Mouse (Mus musculus) CD8-positive naive resting alpha-beta T cell, adult 2 months (primary cell): ENCODE results near the gene Tuba4a.

ENCODE experiments used
- DNase-seq, 2 experiments: peaks; one replicate each; pipeline ENCODE4 v3.0.0; 2022; ENCODE audit warnings: low read depth in 2 of 2, low spot score in 2 of 2

The Tuba4a gene

DNA sequence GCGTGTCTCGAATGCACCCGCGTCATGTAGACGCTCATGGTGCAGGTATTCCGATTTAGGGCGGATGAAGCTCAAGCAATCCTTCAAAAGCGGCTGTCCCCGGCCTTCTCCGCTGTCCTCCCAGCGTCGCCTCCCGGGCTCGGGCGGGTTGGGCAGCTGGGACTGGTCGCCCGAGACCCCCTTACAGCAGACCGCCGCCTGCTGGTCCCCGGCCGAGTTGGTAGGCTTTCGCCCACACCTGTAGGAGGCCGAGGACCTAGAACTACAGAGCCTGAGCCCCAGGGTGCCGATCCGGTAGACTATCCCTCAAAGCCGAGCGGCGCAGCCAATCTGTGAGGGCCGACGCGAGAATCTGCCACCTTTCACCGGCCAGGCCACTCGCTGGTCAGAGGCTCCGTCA, at the start of gene Tuba4a:
Tuba4a (minus strand) TSS at position 335 of the 400 bp plus-strand sequence.
- DNase-seq, result no peak

DNA sequence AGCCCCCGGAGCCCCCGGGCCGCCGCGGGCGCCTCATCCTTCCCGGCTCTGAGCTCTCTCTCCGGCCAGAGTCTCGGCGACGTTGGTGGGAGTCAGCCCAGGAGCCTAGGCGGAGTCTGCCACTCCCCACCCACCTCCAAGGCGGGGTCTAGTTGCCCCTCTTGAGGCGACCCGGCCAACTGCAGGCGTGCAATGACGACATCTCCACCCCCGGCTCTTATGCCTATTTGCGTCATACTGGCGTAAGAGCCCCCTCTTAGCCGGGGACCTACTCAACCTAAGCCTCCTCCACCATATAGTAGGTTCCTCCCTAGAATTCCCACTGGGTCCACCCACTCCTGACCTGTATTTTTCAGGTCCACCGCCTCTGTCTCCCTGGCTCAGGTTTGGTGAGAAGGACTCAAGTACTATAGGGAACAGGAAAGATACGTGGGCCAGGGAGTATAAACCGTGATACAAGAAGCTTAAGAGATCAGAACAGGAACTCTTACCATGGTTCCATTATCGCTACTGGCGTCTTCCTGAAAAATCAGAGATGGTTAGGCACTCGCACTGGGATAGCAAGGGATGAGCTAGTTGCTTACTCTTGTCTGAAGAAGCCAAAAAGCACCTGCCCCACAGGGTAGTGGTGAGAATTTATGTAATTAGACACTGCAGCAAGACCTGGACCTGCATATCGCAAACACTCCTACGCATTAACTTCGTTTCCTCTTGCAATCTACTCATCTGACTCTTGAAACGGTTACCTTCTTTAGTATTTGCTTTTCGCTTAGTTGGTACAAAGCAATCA, 44.6 kb upstream of the Tuba4a start, which contains the start of gene Ptprn:
Ptprn (minus strand) TSS at position 412 of the 790 bp plus-strand sequence.
- DNase-seq, result no peak

DNA sequence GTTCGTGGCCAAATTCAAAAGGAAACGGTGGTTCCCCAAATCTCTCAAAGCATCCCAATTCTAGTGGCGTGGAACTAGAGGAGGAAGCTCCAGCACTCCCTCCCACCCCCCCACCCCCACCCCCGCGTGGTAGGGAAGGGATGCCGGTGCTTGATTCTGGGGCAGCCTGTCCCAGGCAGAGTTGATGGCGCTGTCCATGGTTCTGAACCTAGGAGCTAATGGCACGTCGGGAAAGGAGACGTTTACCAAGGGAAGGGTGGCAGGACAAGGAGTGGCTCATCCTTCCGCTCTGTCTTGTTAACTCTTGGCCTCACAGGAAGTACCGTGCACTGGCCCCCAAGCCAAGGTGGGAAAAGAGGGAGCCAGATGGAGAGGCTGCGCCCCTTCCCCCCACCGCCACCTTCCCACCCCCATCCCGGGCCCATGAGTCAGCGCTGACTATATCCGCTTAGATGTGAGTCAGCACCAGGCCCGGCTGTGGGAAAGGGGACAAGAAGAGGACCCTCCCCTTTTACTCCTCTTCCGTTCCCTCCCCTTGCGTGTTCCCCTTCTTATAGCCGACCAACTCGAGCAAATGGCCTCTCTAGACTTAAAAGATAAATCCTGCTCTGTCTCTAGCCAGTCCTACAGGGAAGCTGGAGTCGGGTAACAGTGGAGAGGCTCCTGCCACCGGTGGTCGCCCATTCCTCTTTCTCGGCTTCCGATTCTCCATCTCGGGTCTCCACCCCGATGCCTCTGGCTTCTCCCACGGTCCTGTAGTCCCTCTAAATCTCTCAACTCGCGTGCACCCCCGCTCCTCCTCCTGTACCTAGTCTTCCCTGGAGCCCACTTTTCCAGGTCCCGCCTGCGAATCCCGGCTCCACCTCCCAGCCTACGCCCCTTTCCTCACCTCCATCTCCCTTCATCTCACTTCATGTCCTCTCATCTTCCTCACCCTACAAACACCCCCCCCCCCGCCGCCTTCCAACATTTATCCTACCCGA, 43.6 kb upstream of the Tuba4a start:
- DNase-seq, result no peak

DNA sequence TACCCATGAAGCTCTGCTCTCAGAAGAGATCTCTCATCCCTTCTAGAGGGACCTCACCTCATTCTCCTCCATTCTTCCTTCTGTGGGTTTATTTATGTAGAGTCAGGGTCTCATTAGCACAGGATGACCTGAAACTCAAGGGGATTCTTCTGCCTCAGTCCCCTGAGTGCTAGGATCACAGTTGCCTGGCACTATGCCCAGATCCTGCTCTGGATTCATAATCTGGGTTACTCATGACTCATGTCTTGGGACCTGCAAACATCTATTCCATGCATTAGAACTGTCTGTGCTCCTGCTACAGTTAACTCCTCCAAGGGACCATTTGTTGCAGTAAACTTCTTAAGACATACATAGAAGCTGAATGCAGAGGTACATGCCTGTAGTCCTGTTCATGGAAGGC, 41.6 kb upstream of the Tuba4a start:
- DNase-seq, result no peak

DNA sequence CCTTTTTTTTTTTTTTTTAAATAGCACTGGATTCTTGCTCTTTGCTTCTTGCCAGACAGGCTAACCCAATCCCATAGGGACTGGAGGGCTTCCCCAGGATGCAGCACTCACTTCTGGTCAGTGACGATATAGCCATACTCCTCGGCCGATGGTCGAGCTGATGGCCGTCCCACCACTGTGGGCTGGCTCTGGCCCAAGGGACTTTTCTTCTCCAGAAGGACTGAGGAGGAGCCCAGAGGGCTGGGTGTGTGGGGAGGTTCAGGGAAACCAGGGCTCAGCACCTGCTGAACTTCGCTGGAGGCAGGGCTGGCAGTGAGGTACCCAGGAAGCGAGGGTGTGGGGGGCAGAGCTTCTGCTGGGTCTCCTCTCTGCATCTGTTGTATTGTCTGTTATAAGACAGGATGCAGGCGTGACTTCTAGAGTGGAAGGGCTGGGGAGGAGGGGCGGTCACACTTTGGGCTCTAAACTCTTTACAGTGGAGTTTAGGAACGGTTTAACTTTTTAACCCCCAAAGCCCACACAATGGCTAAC, 35.9 kb upstream of the Tuba4a start:
- no peak for DNase-seq

DNA sequence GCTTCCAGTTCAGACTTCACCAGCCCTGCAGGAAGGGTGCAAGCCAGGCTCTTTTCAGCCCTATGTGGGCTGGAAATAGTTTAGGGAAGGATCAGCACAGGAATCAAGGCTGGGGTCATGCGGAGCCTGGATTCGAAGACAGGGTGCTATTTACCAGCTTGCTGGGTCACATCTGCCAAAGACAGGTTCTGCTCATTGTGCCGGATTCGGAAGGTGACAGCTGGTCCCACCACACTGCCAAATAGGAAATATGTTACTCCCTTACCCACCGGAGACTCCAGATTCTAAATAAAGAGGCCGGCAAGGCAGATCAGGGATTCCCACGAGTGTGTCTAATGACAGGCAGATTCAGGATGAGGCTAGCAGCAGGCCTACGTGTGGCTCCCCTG, 35.0 kb upstream of the Tuba4a start:
- no peak for DNase-seq

DNA sequence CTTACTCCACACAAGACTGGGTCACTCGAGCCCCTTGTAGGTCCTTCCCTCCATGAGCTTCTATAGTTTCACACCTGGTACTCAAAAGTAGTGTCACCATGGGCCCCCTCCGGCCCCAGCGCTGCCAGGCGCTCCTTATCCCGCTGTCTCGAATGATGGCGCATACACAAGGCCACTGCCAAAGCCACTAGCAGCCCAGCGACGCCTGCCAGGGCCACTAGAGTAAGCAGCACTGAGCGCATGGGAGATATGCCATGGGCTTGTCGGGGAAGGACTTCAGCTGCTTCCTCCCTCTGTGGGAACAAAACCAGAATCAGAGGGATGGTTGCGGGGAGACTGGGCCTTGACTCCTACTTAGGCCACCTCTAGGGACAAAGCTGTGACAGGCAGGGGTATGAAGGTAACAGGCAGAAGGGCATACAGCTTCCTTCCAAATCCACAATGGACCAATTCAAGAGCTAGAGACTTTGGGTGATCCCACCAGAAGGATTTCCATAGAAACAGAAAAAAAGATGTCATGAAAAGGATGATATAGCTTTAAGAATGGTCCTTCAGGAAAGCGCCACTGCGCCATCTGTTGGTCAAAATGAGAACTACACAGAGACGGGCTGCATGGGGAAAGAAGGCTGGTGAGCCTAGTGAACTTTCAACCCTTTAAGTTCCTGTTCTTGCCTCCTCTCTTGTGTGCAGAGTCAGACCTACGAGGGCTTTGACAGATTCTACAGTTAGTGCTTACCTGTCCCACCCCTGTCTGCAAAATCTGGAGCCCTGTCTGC, 34.4 kb upstream of the Tuba4a start:
- DNase-seq, result peak; percentile 83 to 89

DNA sequence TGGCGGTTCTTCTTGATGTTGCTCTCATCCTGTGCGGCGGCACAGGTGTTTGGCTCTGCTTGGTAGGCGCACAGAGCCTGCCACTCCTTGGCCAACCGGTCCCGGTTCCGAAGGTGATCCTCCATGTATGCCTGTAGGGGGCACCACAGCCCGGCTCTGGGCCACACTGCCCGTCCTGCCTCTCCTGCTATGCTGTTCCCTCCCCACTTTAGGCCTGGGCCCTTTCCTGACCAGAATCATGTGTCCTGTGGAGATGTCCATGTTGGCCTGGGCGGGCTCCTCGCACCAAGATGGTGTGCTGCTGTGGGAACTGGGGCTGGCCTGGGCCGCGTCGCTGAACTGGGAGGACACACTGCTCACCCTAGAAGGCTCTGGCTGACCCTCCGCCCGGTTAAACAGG, 33.4 kb upstream of the Tuba4a start:
- no peak for DNase-seq

DNA sequence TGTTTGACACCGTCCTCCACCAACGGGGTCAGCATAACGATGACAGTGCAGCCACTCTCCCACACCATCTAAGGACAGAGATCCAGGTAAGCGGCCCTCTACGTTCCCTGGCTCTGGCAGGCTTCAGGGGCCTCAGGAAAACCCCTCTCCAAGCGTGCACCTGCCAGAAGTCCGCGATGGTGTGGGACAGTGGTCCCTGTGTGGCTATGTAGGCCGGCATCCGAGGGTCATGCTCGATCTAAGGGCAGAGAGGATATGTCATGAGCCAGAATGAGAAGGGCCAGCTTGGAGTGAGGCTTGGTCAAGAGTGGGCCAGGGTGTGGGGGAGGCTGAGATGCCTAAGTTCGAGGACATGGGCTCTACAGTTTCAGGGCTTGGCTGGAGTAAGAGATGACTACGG, 32.6 kb upstream of the Tuba4a start:
- DNase-seq, result no peak

DNA sequence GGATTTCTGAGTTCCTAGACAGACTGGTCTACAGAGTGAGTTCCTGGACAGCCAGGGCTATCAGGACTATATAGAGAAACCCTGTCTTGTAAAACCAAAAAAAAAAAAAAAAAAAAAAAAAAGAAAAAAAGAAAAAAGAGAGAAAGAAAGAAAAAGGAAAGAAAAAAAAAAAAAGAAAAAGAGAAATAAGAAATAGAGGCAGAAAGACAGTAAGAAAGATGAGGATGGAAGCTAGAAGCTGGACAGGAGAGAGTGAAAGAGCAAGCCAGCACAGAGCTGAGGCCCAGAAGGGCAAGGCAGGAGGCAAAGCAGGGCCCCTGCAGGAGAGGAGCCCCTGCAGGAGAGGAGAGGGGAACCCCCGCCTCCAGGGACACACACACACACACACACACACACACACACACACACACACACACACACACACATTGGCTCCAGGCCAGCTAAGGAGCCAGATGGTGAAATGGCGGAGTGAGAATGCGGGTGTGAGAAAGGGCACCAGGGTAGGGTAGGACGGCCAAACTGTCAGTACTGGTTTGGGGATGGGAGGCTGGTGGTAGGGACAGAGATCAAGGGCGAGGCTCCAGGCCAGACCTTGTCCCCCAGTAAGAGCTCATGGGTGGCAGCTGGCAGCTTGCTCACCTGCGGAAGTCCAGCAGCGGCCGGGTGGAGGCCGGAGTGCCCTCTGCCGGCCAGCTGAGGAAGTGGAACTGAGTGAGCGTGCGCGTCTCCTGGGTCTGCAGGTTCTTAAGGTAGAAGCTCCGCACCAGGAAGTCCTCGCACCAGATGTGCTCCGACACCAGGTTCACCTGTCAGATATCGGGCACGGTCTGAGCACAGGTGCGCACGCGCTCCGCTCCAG, 31.7 kb upstream of the Tuba4a start:
- DNase-seq, result peak; percentile 82 to 84

DNA sequence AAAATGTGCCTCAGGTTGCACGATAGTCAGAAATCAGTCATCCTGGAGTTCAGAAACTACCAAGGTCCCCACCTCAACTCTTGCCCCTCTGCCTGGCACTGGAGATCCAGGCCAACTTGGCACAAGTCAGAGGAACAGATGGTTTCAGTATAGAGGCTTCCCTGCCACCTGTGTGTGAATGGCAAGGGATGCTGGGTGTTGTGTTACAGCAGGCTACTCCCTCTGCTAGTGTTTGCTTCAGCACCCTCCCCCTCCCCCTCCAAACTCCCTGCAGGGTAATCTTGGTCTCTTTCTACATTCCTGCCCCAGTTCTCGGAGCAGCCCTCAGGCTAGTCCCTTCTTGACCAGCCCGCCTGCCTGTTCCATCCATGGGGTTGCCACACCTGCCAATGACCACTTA, 30.8 kb upstream of the Tuba4a start:
- DNase-seq, result no peak

DNA sequence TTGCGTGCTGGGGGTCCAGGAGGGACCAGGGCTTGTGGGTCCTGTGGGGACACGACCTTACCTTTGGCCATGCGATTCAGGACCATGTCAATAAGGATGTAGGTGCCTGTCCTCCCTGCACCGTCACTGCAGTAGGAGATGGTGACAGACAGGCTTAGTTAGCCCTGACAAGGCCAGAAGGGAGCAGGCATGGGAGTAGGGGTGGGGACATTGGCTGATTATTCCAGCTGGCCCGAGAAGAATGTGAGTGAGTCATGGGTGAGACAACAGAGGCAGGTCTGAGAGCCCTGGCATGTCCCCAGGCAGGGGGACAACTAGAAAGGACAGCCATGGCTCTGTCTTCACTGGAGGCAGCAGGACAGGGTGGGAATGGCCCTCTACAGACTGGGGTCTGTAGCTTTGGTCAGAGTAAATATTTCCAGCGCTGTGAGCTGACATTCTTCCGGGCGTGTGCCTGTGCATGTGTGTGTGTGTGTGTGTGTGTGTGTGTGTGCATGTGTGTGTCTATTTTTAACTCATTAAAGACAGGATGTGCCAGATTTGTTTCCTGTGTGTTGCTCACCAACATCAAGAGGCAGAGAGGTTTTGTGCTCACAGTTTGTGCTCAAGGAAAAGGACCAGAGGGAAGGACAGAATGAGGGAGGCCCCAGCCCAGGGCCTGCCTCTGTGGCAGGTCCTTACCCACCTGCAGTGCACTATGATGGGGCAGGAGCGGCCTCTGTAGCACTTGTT, 28.5 kb upstream of the Tuba4a start:
- no peak for DNase-seq

DNA sequence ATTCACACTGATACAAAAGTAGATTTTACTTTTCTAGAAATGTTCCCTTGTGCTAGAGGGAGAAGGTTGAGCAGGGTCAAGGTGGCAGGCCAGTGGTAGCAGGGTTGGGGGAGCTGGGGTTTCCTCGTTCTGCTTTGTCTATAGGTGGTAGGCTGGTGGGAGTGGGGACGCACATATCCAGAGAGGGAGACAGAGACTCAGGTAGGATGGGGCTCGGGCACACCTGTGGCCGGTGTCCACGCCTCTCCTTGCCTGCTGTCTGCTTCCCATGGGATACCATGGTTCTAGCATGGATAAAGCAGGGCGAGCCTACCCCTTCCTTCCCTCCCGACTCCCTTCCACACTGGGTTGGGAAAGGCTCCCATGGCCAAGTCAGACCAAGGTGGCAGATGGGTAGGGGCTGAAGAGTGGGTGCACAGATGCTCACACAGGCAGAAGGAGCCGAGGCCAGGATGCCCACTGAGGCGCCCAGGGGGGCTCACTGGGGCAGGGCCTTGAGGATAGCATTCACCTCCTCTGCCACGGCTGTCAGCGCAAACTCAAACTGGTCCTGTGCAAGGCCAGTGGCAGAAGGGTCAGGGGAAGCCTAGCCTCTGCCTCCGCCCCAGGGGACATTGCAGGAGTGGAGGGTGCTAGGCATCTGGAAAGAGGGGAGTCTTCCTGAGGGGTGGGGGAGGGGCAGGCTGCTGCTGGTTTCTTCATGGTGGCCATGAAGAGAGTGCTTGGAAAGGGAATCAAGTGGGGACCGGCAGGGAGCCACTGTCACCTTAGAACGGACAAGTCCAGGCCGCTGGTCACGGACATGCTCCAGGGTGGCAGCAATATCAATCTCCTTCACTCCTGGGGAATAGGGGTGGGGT, 27.6 kb upstream of the Tuba4a start:
- no peak for DNase-seq

DNA sequence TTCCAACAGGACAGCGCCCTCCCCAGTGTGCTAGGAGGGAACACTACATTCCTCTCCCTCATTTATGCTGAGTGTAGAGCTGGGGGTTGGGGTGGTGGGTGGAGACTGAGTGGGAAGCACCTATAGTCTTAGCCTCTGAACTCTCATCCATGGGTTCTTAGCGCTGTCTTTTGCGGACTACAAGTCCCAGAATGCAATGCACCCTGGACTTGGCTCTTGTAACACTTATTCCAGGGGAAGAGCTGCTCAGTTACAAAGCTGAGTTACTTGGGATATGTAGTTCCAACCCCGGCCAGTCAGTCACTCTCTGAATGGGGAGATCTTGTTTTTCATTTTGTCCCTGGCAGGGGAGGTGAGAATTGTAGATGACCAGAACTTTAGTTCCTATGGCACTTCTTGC, 25.2 kb upstream of the Tuba4a start:
- DNase-seq, result no peak

DNA sequence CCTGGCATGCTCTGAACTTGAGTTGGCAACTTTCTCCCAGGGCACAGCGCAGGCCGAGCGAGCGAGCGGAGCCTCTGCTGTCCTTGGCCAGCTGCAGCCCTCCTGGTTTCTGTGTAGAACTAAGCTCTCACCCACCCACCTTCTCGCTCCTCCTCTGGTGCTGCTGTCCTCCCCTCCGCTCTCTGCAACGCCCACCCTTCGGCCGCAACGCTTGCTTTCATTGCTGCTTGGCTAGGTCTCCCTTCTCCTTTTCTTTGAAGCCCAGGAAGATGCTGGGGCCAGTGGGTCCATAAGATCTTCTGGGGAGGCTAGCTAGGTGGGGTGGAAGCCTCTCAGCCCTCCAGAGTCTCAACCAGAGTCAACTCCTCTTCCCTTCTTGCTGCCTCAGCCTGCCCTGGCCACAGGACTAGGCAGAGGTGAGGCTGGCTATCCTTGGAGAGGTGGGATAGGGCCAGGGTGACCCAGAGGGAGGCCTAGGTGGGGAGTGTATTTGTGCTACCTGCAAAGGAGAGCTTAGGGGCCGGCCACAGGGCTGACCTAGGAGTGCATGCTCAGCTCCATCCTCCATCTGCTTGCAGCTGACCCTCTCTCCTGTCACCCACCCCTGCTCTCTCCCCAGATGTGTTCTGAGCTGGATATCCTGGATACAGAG, 24.6 kb upstream of the Tuba4a start:
- no peak for DNase-seq

DNA sequence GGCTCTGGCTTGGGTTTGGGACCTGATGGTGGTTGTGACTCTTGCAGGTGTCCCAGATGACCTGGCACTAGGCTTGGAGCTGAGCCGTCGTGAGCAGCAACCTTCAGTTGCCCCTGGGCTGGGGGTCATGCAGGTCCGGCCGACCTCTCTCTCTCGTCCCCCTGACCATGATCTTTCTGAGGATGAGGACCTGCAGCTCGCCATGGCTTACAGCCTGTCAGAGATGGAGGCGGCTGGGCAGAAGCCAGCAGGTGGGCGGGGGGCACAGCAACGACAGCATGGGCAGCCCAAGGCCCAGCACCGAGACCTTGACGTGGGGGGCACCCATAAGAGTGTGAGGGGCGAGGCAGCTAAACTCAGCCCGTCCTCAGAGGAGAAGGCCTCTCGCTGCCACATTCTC, 23.7 kb upstream of the Tuba4a start:
- DNase-seq, result no peak

DNA sequence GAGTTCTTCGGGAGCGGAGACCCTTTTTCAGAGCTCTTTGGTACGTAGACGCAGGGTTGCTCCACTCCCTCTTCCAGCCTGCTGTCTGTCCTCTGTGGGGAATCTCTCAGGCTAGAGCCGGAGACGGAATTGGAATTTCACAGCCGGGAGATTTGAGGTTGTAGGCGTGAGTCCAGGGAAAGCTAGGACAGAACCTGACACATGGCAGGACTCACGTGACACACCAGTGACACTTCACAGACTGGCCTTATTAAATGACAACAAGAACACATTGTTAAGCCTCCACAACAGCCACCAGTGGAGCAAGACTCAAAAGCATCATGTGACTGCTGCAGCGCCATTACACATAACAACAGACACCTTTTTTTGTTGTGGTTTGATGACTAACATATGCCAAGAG, 19.9 kb upstream of the Tuba4a start:
- DNase-seq, result no peak
